ENCODE assay signal across 19 mouse cellular contexts in genomic region chr10:122722111-122722510, GRCm38 (mm10). TPM values are rescaled to one million over a fixed set of nuclear protein-coding genes. Genes with fewer than 3 reads are reported as not detected.
A peak's percentile ranks its signal among the peaks of the same experiment; 100 is the strongest.
DNase-seq lines count a peak whose midpoint lies in the region; ATAC-seq and TF ChIP-seq lines count a peak whose summit lies in the region.
"Had no signal": no experiment of that assay in that cellular context is flagged by ENCODE, and none has a peak within 500 bp of the region (broad histone marks: within the 10 kb centered on the region; RNA-seq: fewer than 3 reads in every experiment).

No protein-coding gene starts in this region.

- no peak for TF ChIP-seq CTCF in layer of hippocampus, adult 2 months (conservative IDR thresholded peaks at IDR 0.05)

- ATAC-seq in forebrain, embryonic 16.5 days, result no peak
- ATAC-seq in forebrain, embryonic 13.5 days, result no peak
- ATAC-seq: forebrain, embryonic 14.5 days; intestine, embryonic 15.5 days had no signal

- no peak overlapping the region for H3K4me2 ChIP-seq in forebrain, embryonic 16.5 days (ENCODE audit: low read length)
- H3K4me2 ChIP-seq in forebrain, embryonic 13.5 days, result no peak overlapping the region
- H3K4me2 ChIP-seq: heart, embryonic 11.5 days; heart, embryonic 15.5 days; hindbrain, embryonic 14.5 days; intestine, embryonic 15.5 days had no signal

- no peaks in the 10 kb centered on the region for H3K9me3 ChIP-seq in forebrain, embryonic 16.5 days (ENCODE audit: control insufficient read depth, low read length)
- H3K9me3 ChIP-seq in forebrain, embryonic 13.5 days (replicated peaks), result no peaks in the 10 kb centered on the region
- H3K9me3 ChIP-seq: embryonic facial prominence, embryonic 10.5 days; heart, embryonic 15.5 days; hindbrain, embryonic 10.5 days; intestine, embryonic 15.5 days had no signal

- no peak overlapping the region for H3K9ac ChIP-seq in forebrain, embryonic 16.5 days (replicated peaks; ENCODE audit: low read depth, low read length)
- no peak overlapping the region for H3K9ac ChIP-seq in forebrain, embryonic 13.5 days
- H3K9ac ChIP-seq: heart, embryonic 15.5 days; hindbrain, embryonic 14.5 days; intestine, embryonic 15.5 days had no signal

- H3K4me3 ChIP-seq in layer of hippocampus, adult 2 months, result no peak overlapping the region
- no peak overlapping the region for H3K4me3 ChIP-seq in forebrain, embryonic 16.5 days (replicated peaks; ENCODE audit: low read length)
- no peak overlapping the region for H3K4me3 ChIP-seq in forebrain, embryonic 13.5 days
- H3K4me3 ChIP-seq: embryonic facial prominence, embryonic 10.5 days; heart, adult 2 months; heart, embryonic 15.5 days; hindbrain, embryonic 10.5 days; intestine, embryonic 15.5 days had no signal

- H3K27me3 ChIP-seq in forebrain, embryonic 16.5 days (replicated peaks; ENCODE audit: control insufficient read depth, insufficient read depth, low read length), result no peaks in the 10 kb centered on the region
- 0 out of 2 replicates have a peak, but pooled peaks cover 3% of the 10 kb centered on the region for H3K27me3 ChIP-seq in forebrain, embryonic 13.5 days
- H3K27me3 ChIP-seq: heart, embryonic 15.5 days; intestine, embryonic 15.5 days had no signal

- H3K36me3 ChIP-seq in forebrain, embryonic 16.5 days (ENCODE audit: control insufficient read depth, insufficient read depth), result no peaks in the 10 kb centered on the region
- no peaks in the 10 kb centered on the region for H3K36me3 ChIP-seq in forebrain, embryonic 13.5 days (ENCODE audit: poor library complexity, severe bottlenecking)
- H3K36me3 ChIP-seq: embryonic facial prominence, embryonic 10.5 days; heart, embryonic 15.5 days; hindbrain, embryonic 10.5 days; intestine, embryonic 15.5 days had no signal

- 80% methylated on average over 6 of the region's 6 CpGs for WGBS in forebrain, embryonic 16.5 days
- WGBS in forebrain, embryonic 13.5 days, result 80% methylated on average over 6 of the region's 6 CpGs

- 0 out of 2 replicates have a peak overlapping the region, but pooled peaks have one; percentile 23 for H3K27ac ChIP-seq in layer of hippocampus, adult 2 months
- H3K27ac ChIP-seq in forebrain, embryonic 16.5 days (ENCODE audit: low read length), result no peak overlapping the region
- no peak overlapping the region for H3K27ac ChIP-seq in forebrain, embryonic 13.5 days
- H3K27ac ChIP-seq: embryonic facial prominence, embryonic 10.5 days; heart, adult 2 months; heart, embryonic 15.5 days; hindbrain, embryonic 10.5 days; hindbrain, embryonic 14.5 days; intestine, embryonic 15.5 days had no signal

- H3K4me1 ChIP-seq in forebrain, embryonic 16.5 days (replicated peaks; ENCODE audit: control insufficient read depth, insufficient read depth, low read length), result peaks cover 10% of the 10 kb centered on the region
- H3K4me1 ChIP-seq in forebrain, embryonic 13.5 days, result peaks cover 13% of the 10 kb centered on the region
- H3K4me1 ChIP-seq: intestine, embryonic 15.5 days had no signal

- no peak for DNase-seq in layer of hippocampus, adult 2 months (ENCODE audit: low spot score in 2 of 2)
- DNase-seq in layer of hippocampus, postnatal 25 days (ENCODE audit: extremely low spot score in 1 of 2, low spot score in 1 of 2), result no peak
- peak; percentile 61 for DNase-seq in adrenal gland, adult 8-10 months
- peak; percentile 66 to 75 for DNase-seq in adrenal gland, postnatal 36 days
- DNase-seq in cerebellum, postnatal 36 days, result no peak
- DNase-seq: cerebellum, adult 18-20 months; cerebellum, adult 9-11 months; gastrocnemius, postnatal 10 days; heart, adult 2 months; heart, postnatal 14 days had no signal

RNA-seq across cellular contexts. Expression of gene Ppm1h, which starts 43.5 kb away (rescaled TPM):
- total RNA-seq in layer of hippocampus, adult 2 months (2021), result 10 to 100 TPM; 74.8 to 75.3 TPM
- total RNA-seq in layer of hippocampus, postnatal 25 days (2021), result 10 to 100 TPM; 78.2 to 78.5 TPM
- total RNA-seq in adrenal gland, adult 8-10 months (2022), result 10 to 100 TPM; 20.7 to 25.8 (median 24.2) TPM
- 10 to 100 TPM; 17.6 to 35.3 TPM for total RNA-seq in adrenal gland, postnatal 36 days (2021)
- polyA plus RNA-seq in forebrain, embryonic 16.5 days (2015; fragmentation: Nextera tagmentation; extraction: Ambion mirVana), result 10.7 and 12.2 TPM in 2 replicates
- 6.5 and 7.0 TPM in 2 replicates for polyA plus RNA-seq in forebrain, embryonic 13.5 days (2015; fragmentation: Nextera tagmentation; extraction: Ambion mirVana)

Comparison
In these comparisons a context has a peak if more than half of its experiments do, and no peak if none do; other contexts are left out.
1. DNase-seq: peak in adrenal gland, adult 8-10 months (single experiment) and adrenal gland, postnatal 36 days (2 of 2); none in layer of hippocampus, adult 2 months (0 of 2), layer of hippocampus, postnatal 25 days (0 of 2) and cerebellum, postnatal 36 days (0 of 2).